Mouse (Mus musculus) lung, postnatal 10 days (tissue): ENCODE data around the gene Ptpn12.
A peak's percentile ranks its signal among the peaks of the same experiment; 100 is the strongest.

Source experiments
- DNase-seq: peaks from one replicate; pipeline ENCODE4 v3.0.0; 2021

The Ptpn12 gene

GRCm38 (mm10) chr5:21017075-21017474 lies 38.6 kb downstream of the Ptpn12 start:
- DNase-seq = peak; percentile 36

- no peak for DNase-seq
These were observed 44.8 kb downstream of the Ptpn12 start for GRCm38 (mm10) chr5:21010908-21011307.

GRCm38 (mm10) chr5:21002723-21003122 lies 53.0 kb downstream of the Ptpn12 start:
- DNase-seq = no peak

GRCm38 (mm10) chr5:21001622-21002315 lies 53.9 kb downstream of the Ptpn12 start:
- no peak for DNase-seq

- DNase-seq = no peak
These were observed 57.3 kb downstream of the Ptpn12 start for GRCm38 (mm10) chr5:20998427-20998826.

GRCm38 (mm10) chr5:20997555-20997954 lies 58.2 kb downstream of the Ptpn12 start:
- no peak for DNase-seq

GRCm38 (mm10) chr5:20990062-20990809 lies 65.5 kb downstream of the Ptpn12 start:
- no peak for DNase-seq

- no peak for DNase-seq
These were observed 69.4 kb downstream of the Ptpn12 start for GRCm38 (mm10) chr5:20986271-20986670.

- no peak for DNase-seq
These were observed 72.2 kb downstream of the Ptpn12 start for GRCm38 (mm10) chr5:20983505-20983904.

- DNase-seq = no peak
These were observed 81.0 kb downstream of the Ptpn12 start for GRCm38 (mm10) chr5:20974690-20975089.

GRCm38 (mm10) chr5:20973999-20974398 lies 81.7 kb downstream of the Ptpn12 start:
- DNase-seq = no peak

GRCm38 (mm10) chr5:20973069-20973468 lies 82.6 kb downstream of the Ptpn12 start:
- no peak for DNase-seq

- peak; percentile 53 for DNase-seq
These were observed 86.7 kb downstream of the Ptpn12 start for GRCm38 (mm10) chr5:20968963-20969362.

GRCm38 (mm10) chr5:20968493-20968892 lies 87.2 kb downstream of the Ptpn12 start:
- no peak for DNase-seq

- DNase-seq = peak; percentile 6
These were observed 87.8 kb downstream of the Ptpn12 start for GRCm38 (mm10) chr5:20967942-20968341.

GRCm38 (mm10) chr5:20964446-20964845 lies 91.3 kb downstream of the Ptpn12 start:
- DNase-seq = no peak

GRCm38 (mm10) chr5:20963295-20963694 lies 92.4 kb downstream of the Ptpn12 start:
- no peak for DNase-seq

- DNase-seq = no peak
These were observed 94.8 kb downstream of the Ptpn12 start for GRCm38 (mm10) chr5:20960927-20961326.

- no peak for DNase-seq
These were observed 99.4 kb downstream of the Ptpn12 start, which contains the start of gene Rsbn1l for GRCm38 (mm10) chr5:20956298-20956697. Gene Rsbn1l (minus strand): TSS chr5:20956398.

GRCm38 (mm10) chr5:20955114-20955835 lies 100.4 kb downstream of the Ptpn12 start:
- DNase-seq = no peak

GRCm38 (mm10) chr5:20952337-20952925 lies 103.3 kb downstream of the Ptpn12 start:
- no peak for DNase-seq

GRCm38 (mm10) chr5:20951666-20952281 lies 103.9 kb downstream of the Ptpn12 start:
- DNase-seq = peak; percentile 97
